Mouse (Mus musculus): Measurements from ENCODE around the gene Camk2b.

Gene Camk2b

GRCm38 (mm10) chr11:5983629-5984028 is 82.5 kb downstream of the Camk2b start:
- DNase-seq (ENCODE audit: low read depth) = no peak

DNA sequence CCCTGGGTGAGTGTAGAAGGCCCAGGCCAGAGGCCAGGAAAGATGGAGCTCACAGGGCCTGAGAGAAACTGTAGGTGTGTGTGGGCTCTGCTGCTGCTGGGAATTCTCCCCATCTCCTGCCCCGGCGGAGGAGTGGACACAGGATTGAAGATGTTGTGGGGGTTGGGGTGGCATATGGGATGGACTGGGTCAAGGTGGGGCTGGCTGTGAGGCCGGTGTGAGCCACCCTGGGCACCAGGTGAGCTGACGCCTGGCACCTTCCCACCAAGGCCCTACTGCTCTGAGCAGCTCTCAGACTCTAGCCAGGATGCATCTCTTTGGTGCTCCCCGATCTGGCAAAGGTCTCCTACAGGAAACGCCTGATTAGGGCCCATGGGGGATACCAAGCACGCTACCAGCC is 84.8 kb downstream of the Camk2b start:
- DNase-seq (ENCODE audit: low read depth) = no peak

GRCm38 (mm10) chr11:5980561-5980960 is 85.6 kb downstream of the Camk2b start:
- DNase-seq (ENCODE audit: low read depth) = no peak

- no peak for DNase-seq (ENCODE audit: low read depth)
These were observed 86.1 kb downstream of the Camk2b start for GRCm38 (mm10) chr11:5980108-5980507.

DNA sequence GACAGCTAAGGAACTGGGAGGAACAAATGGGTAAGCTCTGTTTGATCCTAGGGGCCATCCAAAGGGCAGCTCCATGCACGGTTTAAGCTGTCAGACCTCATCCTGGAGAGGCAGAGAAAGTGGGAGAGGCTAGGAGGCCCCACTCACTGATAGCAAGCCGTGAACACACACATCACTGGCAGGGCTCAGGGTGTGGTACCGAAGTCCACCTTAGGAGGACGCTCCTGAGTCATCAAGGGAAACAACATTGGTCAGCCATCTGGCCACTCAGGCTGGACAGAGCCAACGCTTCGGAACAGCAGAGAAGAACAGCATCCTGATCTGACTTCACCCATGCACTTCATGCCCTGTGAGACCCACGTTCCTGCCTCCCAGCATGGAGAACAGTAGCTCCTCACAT is 87.1 kb downstream of the Camk2b start:
- DNase-seq (ENCODE audit: low read depth) = no peak

GRCm38 (mm10) chr11:5976106-5976505 is 90.1 kb downstream of the Camk2b start:
- no peak for DNase-seq (ENCODE audit: low read depth)

DNA sequence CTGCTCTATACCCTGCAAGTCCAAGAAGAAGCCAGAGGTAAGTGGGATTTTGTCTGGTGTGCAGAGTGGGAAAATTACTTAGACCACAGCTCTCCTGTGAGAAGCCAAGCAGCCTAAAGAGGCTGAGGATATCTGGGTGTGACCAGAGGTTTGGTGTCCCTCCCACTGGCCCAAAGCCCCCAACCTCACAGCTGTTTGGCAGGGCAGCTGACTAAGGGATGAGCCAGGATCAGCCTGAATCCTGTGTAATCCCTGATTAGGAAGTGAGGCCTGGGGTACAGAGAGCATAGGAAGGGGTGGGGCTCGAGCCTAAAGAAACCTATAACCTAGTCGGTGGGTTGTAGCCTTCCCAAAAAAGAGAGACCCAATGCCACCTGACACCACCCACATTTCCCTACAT is 91.1 kb downstream of the Camk2b start:
- DNase-seq (ENCODE audit: low read depth) = no peak

GRCm38 (mm10) chr11:5974053-5974452 is 92.1 kb downstream of the Camk2b start:
- DNase-seq (ENCODE audit: low read depth) = no peak

- DNase-seq (ENCODE audit: low read depth) = no peak
These were observed 93.0 kb downstream of the Camk2b start for GRCm38 (mm10) chr11:5973151-5973550.

DNA sequence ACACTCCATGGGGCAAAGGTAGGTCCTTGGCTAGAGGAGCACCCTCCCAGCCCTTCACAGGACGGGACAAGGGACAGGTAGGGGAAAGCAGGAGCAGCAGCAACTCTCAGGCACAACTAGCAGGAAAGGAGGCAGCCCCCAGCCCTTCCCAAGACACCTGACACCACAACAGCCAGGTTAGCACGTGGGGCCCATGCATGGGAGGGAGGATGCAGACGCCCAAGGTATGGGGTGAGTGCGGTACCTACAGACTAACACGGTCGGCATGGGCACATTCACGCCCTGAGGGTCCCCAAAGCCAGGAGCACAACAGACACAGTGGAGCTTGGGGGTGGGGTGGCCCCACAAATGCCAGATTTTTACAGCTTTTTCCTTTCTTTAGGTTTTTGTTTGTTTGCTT is 95.0 kb downstream of the Camk2b start:
- DNase-seq (ENCODE audit: low read depth) = no peak

DNA sequence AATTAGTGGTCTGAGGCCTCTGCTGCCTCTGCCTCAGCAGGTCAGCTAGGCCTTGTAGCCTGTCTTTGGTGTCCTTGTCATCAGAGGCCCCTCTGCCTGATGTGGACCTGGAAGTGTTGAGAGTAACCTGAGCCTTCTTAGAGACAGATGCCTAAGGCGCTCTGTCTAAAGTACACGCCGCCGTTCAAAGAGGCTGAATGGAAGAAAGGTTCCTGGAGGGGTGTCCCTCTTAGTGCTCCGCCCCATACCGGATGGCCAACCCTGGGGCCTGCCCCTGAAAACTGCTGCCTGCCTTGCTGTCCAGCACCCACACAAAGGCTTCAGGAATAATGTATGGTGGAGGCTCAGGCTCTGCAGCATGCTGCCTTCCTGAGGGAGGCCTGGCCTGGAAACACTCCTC is 97.9 kb downstream of the Camk2b start:
- DNase-seq (ENCODE audit: low read depth) = no peak

DNA sequence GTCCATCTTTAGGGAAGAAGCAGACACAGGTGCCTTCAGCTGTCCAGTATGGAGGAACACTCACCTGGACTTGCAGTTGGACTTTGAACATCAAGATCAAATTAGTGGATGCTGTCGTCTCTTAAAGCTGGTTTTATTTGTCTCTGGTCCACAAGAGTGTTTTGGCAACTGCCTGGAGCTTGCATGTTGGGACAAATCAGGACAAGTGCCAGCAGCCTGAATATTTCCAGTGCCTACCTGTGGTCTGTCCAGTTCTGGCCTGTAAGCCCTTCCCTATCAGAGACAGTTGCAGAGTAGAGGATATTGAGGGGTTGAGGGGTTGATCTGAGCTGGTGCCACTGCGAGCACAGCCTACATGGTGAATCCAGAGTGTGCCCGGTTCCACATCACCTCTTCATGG is 99.4 kb downstream of the Camk2b start:
- no peak for DNase-seq (ENCODE audit: low read depth)

DNA sequence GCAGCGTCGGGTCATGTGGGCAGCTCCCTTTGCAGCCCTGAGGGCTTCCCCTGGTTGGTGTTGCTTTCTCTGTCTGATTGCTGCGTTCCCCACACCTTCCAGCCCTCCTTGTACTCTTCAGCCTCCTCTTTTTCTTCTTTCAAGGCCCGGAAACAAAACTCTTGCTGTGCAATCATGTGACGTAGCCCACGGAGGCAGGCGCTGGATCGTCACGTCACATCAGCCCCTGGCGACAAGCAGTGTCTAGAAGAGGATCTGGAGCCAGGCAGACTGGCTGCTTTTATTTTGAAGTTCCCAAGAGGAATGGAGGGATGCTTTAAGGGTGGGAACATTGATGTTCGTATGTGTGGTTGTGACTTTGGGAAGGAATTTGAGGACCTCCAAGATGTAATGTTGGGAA is 100.3 kb downstream of the Camk2b start:
- DNase-seq (ENCODE audit: low read depth) = no peak

GRCm38 (mm10) chr11:5960051-5960450 is 106.1 kb downstream of the Camk2b start:
- DNase-seq (ENCODE audit: low read depth) = no peak

GRCm38 (mm10) chr11:5955546-5956276 is 110.5 kb downstream of the Camk2b start, which contains the start of gene Ykt6:
Ykt6 (plus strand) TSS chr11:5955693.
- peak; percentile 83 for DNase-seq (ENCODE audit: low read depth)

GRCm38 (mm10) chr11:5954965-5955504 is 111.1 kb downstream of the Camk2b start:
- DNase-seq (ENCODE audit: low read depth) = peak; percentile 70

- DNase-seq (ENCODE audit: low read depth) = peak; percentile 17
These were observed 111.7 kb downstream of the Camk2b start for GRCm38 (mm10) chr11:5954435-5954834.

GRCm38 (mm10) chr11:5953130-5953765 is 112.9 kb downstream of the Camk2b start:
- DNase-seq (ENCODE audit: low read depth) = peak; percentile 61

DNA sequence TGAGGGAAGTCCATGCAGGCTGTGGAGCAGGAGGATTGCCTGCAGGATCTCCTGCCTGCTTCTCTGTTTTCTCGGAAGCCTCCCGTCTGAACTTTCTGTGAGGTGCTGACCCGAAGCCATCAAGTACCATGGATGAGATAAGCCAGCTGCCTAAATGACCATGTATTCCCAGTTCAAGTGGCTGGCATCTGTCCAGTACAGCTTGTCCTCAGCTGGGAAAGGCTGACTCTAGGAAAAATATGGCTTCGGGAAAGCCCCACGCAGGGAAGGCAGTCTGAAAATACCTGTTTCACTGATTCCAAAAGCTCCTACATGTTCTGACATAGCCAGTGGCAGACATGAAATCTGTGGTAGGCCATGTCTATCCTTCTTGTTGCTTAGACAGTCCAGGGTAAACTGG is 113.7 kb downstream of the Camk2b start:
- no peak for DNase-seq (ENCODE audit: low read depth)

- DNase-seq (ENCODE audit: low read depth) = no peak
These were observed 116.4 kb downstream of the Camk2b start, which contains the start of gene Gck for GRCm38 (mm10) chr11:5949586-5950352. Gck (minus strand) TSS chr11:5950081.

GRCm38 (mm10) chr11:5948546-5949250 is 117.5 kb downstream of the Camk2b start:
- no peak for DNase-seq (ENCODE audit: low read depth)

- DNase-seq (ENCODE audit: low read depth) = no peak
These were observed 118.4 kb downstream of the Camk2b start for GRCm38 (mm10) chr11:5947796-5948195.
